Mouse (Mus musculus): ENCODE results near the gene Tm9sf2. TPM values are rescaled to one million over a fixed set of nuclear protein-coding genes. Genes with fewer than 3 reads are reported as not detected.
"Not testable (repeated sequence)": the region's sequence is repeated elsewhere in the genome, so short reads cannot be mapped to it uniquely, and the experiment has no call there.

Gene Tm9sf2
- total RNA-seq, 2 experiments from 2014 or later, result 113 to 119 TPM

- no peak for DNase-seq
Observed at GRCm38 (mm10) chr14:122096331-122096730, 10.5 kb upstream of the Tm9sf2 start.

GRCm38 (mm10) chr14:122099584-122099983, 7.3 kb upstream of the Tm9sf2 start:
- no peak for DNase-seq

DNA sequence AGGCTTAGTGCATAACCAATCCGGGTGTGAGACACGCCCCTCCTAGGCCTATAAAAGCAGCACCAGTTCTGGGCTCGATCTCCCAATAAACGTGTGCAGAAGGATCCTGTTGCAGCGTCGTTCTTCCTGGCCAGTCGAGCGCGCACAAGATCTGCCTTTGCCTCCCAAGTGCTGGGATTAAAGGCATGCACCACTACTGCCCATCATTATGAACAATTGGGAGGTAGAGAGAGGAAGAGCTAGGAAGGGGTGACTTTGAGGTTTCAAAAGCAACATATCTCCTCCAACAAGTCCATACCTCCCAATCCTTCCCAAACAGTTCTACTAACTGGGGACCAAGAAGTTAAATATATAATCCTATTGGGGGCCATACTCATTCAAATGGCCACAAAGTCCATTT, 4.9 kb upstream of the Tm9sf2 start:
- DNase-seq, result not testable (repeated sequence)

GRCm38 (mm10) chr14:122104881-122105280, 2.0 kb upstream of the Tm9sf2 start:
- peak; percentile 97 for DNase-seq

DNA sequence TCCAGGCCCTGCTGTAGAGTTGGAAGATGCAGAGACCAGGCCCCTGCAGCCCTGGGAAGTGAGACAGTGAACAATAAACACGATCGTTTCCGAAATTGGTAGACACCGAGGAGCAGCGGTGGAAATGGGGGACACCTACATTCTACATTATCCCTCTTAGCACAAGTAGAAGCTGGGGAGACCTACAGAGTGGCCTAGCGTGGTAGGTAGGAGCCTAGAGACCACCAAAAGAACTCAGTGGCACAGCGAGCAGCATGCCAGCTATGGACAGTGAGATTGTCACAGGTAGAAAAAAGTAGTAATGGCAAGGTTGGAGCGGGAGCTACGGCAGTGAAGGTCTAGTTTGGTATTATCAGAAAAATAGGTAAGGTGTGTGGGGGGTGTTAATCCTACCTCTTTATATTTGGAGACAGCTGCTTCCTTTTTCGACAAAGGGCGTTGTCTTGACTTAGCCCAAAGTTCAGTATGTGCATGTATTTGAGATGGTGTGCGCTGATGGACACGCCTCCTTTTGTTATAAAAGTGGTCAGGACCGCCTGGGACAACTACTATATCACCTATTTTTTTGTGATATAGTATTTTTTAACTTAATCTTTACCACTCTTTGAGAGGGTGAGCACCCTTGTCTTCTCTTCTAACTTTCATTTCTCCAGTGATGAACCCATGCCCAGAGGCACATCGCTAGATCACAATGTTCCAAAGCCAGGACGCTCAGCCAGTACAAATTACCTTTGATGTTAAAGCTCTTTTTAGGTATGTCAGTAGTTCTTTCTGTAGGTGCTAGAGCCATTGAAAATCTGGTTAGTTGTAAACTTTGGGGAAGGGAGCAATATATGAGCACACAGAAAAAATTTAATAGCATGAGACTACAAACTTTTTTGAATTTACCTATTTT, 1.2 kb upstream of the Tm9sf2 start:
- DNase-seq, result no peak

DNA sequence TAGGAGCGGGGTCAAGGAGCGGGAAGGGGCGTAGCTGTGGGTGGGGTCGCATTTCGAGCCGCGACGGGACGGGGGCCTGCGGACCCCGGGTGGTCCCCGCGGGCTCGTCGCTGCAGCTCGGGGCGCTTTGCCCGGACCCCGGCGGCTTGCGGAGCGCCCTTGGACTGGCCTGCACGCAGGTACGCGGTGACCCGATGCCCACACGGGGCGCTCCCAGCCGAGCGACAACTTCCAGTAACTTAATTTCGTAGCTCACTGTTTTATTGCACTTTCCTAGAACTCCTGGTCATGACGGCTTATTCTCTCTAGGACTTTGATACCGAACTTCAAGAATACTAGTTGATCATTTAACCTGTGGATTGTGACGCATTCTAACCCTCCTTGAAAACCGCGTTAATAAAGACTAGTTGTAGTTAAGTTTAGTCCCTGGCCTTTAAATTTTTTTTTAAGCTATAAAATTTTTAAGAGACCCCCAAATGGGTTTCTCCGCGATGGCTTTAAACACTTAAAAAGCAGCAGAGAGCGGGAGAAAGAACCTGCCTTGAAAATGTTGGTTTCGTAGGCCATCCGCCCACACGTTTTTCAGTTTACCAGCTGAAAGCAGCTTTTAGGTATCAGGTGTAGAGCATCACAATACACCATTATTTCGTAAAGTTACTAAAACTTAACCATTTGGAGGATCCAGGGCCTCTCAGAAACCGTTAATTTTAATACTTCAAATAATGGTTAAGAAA, 810 bp downstream of the Tm9sf2 start:
- peak; percentile 55 for DNase-seq

DNA sequence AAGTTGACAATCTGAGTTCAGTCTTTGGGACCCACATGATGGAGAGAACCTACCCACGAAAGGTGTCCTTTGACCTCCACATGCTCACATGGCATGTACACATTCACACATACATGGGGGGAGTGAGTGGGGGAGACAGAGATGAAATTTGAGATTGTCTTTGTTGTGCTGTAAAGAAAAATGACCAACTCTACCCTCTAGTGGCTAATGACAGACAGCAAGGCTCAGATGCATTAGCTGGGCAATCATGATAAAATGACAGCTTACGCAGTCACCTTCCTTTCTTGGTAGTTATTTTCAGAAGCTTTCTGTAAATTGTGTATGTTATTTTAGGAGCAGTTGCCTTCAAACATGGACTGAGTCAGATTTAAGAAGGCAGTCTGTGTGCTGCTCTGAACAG, 4.8 kb downstream of the Tm9sf2 start:
- no peak for DNase-seq

GRCm38 (mm10) chr14:122112311-122112710, 5.5 kb downstream of the Tm9sf2 start:
- DNase-seq, result no peak

DNA sequence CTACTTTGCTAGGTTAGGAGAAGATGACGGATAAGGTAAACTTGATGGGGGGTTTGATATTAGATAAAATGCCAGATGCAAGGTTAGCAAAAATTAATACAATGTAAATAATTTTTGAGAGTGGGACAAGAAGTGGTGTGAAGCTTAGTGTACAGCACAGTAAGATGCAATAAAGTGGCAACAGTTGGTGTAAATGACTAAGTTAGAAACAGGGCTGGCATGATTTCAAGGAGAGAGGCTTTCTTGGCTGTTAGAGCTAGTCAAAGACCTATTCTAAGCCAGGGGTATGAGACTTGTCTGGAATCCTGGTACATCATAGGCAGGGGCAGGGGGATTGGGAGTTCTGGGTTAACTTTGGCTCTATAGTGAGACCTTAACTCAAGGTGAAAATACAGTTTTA, 9.4 kb downstream of the Tm9sf2 start:
- DNase-seq, result no peak

DNA sequence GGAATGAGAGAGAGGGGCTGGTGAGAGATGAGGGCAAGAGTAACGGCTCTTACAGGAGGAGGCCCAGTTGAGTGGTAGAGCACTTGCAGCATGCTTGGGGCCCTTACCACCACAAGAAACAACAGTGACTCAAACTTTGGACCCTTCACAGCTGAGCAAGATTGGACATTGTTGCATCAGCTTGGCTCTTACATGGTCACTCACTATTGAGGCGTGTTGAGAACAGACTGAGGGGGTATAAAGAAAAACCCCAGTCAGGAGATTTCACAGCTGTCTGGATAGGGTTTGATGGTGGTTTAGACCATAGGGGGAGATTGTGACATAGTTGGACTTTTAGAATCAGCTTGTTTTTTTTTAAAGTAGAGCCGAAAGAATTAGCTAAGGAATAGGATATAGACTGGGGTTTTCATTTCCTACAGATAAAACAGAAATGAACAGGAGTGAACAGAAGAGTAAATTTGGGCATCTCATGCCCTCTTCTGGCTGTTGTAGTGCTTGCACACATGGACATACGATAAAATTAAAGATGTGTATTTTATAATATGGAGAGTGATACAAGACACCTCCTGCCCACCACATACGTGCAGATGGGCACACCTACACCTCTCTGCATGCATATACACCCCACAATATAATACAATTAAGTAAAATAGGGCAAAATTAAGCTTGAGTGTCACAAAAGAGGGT, 23.4 kb downstream of the Tm9sf2 start:
- DNase-seq, result no peak

- no peak for DNase-seq
Observed at GRCm38 (mm10) chr14:122131644-122132043, 24.8 kb downstream of the Tm9sf2 start.

DNA sequence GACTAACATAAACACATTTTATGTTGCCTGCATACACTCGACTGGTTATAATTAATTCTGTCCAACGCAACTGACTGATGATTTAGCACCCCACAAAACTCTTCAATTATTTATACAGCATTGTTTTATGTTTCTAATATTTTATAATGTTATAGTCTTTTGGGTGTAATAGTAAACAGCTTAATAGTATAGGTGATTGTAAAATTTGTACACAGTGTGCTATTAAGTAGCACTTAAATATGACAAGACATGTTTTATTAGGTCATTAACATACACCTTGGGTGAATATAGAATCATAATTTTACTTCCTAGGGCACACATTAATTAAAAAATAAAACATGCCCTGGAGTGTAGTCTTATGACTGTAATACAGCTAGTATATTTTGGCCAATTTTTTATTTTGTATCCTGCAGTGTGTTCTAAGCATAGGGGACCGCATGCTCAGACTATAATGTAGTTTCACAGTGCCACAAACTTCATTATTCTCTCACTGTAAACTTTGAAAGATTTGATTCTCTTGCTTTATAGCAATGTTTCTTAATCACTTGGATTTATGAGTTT, 29.6 kb downstream of the Tm9sf2 start:
- DNase-seq, result no peak

GRCm38 (mm10) chr14:122137234-122137633, 30.4 kb downstream of the Tm9sf2 start:
- DNase-seq, result no peak

DNA sequence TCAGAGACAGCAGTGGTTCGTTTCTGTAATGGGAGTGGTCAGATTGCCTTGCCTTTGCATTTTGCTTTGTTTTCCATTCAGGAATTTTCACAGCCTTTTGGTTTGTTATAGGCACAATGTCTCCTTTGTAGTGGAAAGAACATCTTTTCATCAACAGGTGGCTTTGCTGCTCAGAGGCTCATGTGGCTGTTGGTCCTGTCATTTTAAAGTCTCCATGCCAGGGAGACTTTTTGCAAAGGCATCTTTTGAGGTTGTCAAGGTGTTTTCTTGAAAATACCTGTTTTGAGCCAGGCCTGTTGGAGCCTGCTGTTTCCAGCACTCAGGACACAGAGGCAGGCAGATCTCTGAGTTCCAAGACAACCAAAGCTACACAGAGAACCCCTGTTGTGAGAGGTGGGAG, 33.3 kb downstream of the Tm9sf2 start:
- DNase-seq, result no peak

GRCm38 (mm10) chr14:122143585-122144269, 36.9 kb downstream of the Tm9sf2 start:
- DNase-seq, result no peak

DNA sequence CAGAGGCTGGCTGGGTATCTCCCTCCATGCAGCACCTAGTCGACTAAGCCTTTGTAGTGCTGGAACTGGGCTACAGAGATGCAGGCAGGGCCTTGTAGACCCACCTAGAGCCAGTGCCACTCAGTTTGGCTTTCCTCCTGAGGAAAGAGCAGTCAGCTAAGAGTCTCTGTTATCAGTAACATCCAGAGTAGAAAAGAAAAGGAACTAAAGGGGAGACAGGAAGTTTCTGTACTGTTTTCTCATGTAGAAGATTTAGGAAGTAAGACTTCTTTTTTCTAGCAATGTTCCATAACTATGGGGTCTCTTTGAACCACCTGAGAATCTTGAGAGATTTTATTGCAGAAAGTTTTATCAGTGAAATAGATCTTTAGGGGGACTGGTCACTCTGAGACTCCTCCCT, 38.5 kb downstream of the Tm9sf2 start:
- no peak for DNase-seq

- no peak for DNase-seq
Observed at GRCm38 (mm10) chr14:122150616-122151015, 43.8 kb downstream of the Tm9sf2 start.

- no peak for DNase-seq
Observed at GRCm38 (mm10) chr14:122157738-122158137, 50.9 kb downstream of the Tm9sf2 start.

- no peak for DNase-seq
Observed at GRCm38 (mm10) chr14:122160916-122161315, 54.1 kb downstream of the Tm9sf2 start.

DNA sequence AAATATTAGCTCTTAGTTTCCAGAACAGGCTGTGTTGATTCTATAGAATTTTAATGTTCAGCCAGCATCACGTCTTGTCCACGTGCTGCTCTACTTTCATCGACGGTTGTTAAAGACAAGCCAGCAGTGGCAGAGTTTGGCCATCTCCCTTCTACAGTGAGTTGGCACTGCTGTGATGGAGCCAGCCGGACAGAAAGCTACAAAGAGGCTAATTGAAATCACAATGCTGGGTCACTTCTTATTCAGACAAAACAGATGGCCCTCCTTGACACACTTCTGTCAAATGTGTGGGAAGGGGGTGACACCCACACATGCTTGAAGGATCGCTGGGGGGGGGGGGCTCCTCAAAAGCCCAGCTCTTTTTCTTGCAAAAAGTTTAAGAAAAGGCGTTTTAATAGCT, 62.1 kb downstream of the Tm9sf2 start:
- no peak for DNase-seq

DNA sequence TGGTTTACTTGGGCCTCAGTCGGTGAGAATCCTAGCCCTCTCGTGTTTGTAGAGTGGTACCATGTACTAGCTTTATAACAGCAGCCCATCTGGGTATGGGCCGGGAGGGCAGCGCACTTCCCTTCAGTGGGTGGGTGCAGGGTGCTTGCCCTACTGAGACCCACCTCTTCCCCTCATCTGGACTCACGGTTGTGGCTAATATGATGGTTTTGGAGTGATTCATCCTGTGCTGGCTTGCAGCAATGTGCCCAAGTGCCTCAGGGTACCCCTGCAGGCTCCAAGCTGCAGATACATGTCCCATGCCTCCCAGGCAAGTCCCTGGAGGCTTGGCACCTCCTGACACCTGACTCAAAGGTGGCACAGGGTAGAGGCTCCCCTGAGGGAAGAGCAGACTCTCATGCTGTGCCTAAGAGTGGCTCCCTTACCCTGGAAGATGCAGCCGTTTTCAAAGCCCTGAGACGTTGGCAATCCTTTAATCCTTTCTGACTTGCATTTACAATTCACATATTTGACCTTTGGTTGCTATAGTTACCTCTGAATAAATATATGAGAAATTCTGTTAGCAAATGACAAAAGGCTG, 63.5 kb downstream of the Tm9sf2 start:
- DNase-seq, result no peak

DNA sequence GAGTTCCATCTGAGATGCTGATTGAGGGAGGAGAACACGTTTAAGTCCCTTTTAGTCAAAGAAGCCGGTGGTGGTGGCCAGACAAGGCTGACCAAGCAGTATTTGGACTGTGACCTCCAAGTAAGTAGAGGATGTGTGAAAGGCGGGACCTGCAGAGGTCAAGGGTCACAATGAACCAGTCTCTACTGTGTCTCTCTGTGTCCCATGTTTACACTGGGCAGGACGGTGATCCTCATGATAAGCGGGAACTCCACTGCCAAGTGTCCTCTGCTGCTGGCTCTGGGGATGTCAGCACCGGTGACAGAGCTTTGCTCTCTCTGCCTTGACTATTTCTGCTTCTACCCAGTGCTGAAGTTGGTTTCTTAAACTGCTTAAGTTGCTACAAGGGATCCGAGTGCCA, 64.2 kb downstream of the Tm9sf2 start:
- DNase-seq, result no peak
